Mouse (Mus musculus) intestine, embryonic 16.5 days (tissue): ENCODE measurements at regions not wholly inside any gene's neighbourhood (a gene's known extent, or its start where the extent isn't known, plus 50 kb on each side); places are given as distances from the start of the nearest gene placed in this dataset.

Experiments used
- ATAC-seq: fragments of 200-750 bp; cut with Nextera tagmentation; 2 replicates; pipeline ENCODE4 v1.8.0; 2017; ENCODE audit warnings: moderate TSS enrichment, moderate library complexity
- H3K27ac ChIP-seq: fragments of 300-500 bp; sonication (generic); 2 replicates; pipeline ENCODE4 v1.5.1; 2014; ENCODE audit warnings: mild to moderate bottlenecking, low read length
- H3K27me3 ChIP-seq: fragments of 300-500 bp; sonication (generic); replicated peaks from 2 replicates; pipeline ENCODE4 v1.6.1; 2014; ENCODE audit warnings: low read length, control low read depth, mixed read lengths; ENCODE audit not compliant: control insufficient read depth, insufficient read depth
- H3K36me3 ChIP-seq: fragments of 300-500 bp; sonication (generic); 2 replicates; pipeline ENCODE4 v1.6.1; 2014; ENCODE audit warnings: low read length, control low read depth; ENCODE audit not compliant: control insufficient read depth, insufficient read depth
- H3K4me1 ChIP-seq: fragments of 300-500 bp; sonication (generic); 2 replicates; pipeline ENCODE4 v1.6.1; 2014; ENCODE audit warnings: low read length, control low read depth, mixed read lengths; ENCODE audit not compliant: control insufficient read depth, insufficient read depth
- H3K4me2 ChIP-seq: fragments of 300-500 bp; sonication (generic); 2 replicates; pipeline ENCODE4 v1.6.1; 2014; ENCODE audit warnings: low read depth, low read length, control low read depth
- H3K4me3 ChIP-seq: fragments of 300-500 bp; sonication (generic); 2 replicates; pipeline ENCODE4 v1.5.1; 2014; ENCODE audit warnings: mild to moderate bottlenecking, low read length
- H3K9ac ChIP-seq: fragments of 300-500 bp; sonication (generic); 2 replicates; pipeline ENCODE4 v1.6.1; 2014; ENCODE audit warnings: low read depth, low read length
- H3K9me3 ChIP-seq: fragments of 300-500 bp; sonication (generic); 2 replicates; pipeline ENCODE4 v1.6.1; 2016; ENCODE audit warnings: low read length, control low read depth; ENCODE audit not compliant: control insufficient read depth
- WGBS: fragments of 180-500 bp; shearing (Covaris S2); extraction: QIAGEN DNeasy Blood & Tissue Kit; methylation state at CpG from one replicate; pipeline ENCODE4 v1.1.7; 2014; 5-methylcytosine and 5-hydroxymethylcytosine counted together

DNA sequence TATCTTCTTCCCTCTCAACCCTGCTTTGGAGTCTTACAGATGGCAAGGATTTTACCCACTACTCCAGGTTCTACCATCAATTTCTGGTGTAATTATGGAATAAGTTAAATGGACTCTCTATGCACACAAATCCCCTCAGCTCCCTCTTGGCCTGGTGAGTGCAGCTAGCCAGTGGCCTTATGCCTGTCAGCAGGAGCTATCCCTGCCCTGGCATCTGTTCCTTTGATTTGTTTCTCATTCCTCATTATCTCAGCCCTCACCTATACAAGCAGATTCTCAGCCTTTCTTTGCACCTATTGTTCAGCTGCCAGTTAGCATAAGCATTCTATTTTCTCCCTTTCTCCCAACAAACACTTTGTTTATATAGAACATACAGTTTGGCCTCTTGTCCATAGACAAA, 150.3 kb downstream of the Rnf152 start:
- Histone ChIP-seq H3K27me3 (no peaks in the 10 kb centered on the region), H3K4me3 (no peak overlapping the region), H3K27ac (no peak overlapping the region), H3K9me3 (no peaks in the 10 kb centered on the region), H3K36me3 (no peaks in the 10 kb centered on the region), H3K9ac (no peak overlapping the region), H3K4me2 (no peak overlapping the region), H3K4me1 (no peaks in the 10 kb centered on the region)
- ATAC-seq: no peak

DNA sequence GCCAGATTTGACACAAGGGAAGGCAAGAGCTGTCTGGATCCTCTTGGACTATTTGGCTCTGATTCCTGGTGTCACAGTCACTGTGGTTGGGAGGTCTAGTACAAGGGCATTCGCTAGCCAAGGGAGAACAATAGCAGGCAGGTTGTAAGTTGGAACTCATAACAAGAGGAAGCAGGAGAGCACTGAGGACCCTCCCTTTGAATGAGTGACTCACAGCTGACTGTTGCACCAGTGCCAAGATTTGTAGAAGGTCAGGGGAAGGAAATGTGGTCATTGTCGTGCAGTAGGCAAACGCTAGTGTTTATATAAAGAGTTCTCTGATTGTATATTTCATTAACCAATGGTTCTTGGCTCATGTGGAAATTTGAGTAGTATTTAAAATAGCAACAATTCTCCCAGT, 157.2 kb downstream of the Rnf152 start:
- Histone ChIP-seq H3K9me3 (no peaks in the 10 kb centered on the region), H3K9ac (no peak overlapping the region), H3K36me3 (no peaks in the 10 kb centered on the region), H3K4me3 (no peak overlapping the region), H3K27me3 (no peaks in the 10 kb centered on the region), H3K4me1 (no peaks in the 10 kb centered on the region), H3K4me2 (no peak overlapping the region), H3K27ac (0 out of 2 replicates have a peak overlapping the region, but pooled peaks have one; percentile 1)
- whole genome bisulfite sequencing: 52% methylated on average over 3 of the region's 3 CpGs
- peak; percentile 65 for ATAC-seq

DNA sequence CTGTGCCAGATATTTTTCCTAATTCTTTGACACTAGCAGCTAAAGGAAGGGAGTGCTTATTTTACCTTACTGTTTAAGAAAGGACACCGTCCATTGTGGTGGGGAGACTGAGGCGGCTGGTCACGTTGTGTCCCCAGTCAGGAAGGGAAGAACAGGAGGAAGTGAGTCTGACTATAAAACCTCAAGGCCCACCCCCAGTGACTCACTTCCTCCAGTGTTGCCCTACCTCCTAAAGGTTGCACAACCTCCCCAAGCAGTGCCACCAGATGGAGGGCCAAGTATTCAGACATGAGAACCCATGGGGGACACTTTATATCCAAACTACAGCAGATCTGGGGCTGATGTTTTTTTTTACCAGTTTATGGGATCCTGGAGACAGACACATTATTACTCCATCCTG, 165.4 kb downstream of the Rnf152 start:
- no peaks in the 10 kb centered on the region for H3K9me3 ChIP-seq
- H3K27me3 ChIP-seq: no peaks in the 10 kb centered on the region
- no peak overlapping the region for H3K4me2 ChIP-seq
- no peak overlapping the region for H3K4me3 ChIP-seq
- 88% methylated on average over 3 of the region's 3 CpGs for WGBS
- no peak overlapping the region for H3K9ac ChIP-seq
- no peak for ATAC-seq
- no peaks in the 10 kb centered on the region for H3K36me3 ChIP-seq
- H3K4me1 ChIP-seq: no peaks in the 10 kb centered on the region
- no peak overlapping the region for H3K27ac ChIP-seq

DNA sequence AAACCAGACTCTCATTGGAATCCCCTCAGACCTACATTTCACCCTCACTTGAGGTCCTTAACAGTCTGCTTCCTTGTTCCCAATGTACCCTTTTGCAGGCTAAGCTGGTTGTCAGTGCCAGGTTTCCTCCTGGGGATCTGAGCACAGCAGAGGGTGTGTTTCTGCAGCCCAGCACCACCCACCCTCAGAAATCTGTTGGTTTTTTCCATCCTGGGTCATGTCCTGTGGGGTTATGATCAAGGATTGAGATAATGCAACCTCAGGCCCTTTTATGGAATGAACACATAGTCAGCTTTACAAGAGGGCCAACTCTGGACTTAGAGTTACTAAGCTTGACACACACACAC, 167.6 kb downstream of the Rnf152 start:
- Histone ChIP-seq H3K4me2 (no peak overlapping the region), H3K27me3 (no peaks in the 10 kb centered on the region), H3K9ac (no peak overlapping the region), H3K36me3 (no peaks in the 10 kb centered on the region), H3K4me1 (no peaks in the 10 kb centered on the region), H3K9me3 (no peaks in the 10 kb centered on the region), H3K4me3 (no peak overlapping the region), H3K27ac (no peak overlapping the region)
- ATAC-seq: no peak

DNA sequence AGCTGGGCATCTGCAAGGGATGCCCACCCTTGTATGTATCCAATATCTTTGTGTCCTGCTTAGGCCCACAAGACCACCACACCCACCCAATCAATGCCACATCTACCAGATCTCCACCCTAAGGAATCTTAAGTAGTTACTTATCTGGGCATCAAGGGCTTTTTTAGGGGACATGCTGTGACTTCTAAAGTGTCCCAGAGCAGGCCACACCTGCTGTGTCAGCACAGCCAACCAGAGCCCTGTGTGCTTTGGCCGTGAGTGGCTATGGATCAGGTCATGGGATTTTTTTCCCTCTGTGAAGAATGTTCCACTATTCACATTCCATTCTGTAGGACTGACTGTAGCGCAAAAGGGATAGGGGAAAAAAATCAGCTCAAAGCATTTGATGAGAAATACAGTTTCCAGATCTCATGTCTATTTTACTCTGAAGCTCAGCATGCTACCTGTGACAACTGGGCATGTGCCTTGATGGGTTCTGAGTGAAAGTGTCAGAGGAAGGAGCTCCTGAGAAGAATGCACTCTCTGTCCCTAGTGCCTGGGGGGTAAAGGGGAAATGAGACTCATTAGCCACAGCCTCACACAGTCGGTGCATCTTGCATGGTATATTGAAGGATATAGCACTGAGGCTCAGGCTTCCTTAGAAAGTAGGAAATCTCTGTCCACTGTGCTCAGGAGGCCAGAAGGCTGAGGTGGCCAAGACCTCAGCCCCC, 168.1 kb downstream of the Rnf152 start:
- Histone ChIP-seq H3K4me1 (no peaks in the 10 kb centered on the region), H3K27me3 (no peaks in the 10 kb centered on the region), H3K4me2 (no peak overlapping the region), H3K27ac (no peak overlapping the region), H3K36me3 (no peaks in the 10 kb centered on the region), H3K9ac (no peak overlapping the region), H3K4me3 (no peak overlapping the region), H3K9me3 (no peaks in the 10 kb centered on the region)
- WGBS: 82% methylated on average over 3 of the region's 3 CpGs
- ATAC-seq: no peak

DNA sequence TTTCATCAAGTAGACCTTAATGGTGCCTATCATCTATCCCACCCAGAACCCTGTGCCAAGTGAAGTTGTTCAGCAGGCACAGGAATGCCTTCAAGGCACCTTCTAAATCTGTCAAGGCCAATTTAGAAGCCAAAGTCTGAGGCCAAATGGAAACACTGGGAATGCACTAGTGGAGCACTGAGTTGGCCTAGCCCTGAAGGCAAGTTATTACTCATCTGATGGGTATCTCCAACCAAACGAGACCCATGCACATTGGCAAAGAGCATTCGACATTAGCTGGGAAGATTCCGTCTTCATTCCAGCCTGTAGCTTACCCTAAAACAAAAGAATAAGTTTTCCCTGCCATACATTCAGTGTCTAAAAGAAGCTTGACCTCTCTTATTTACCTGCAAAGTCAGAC, 172.0 kb downstream of the Rnf152 start:
- H3K27ac ChIP-seq: no peak overlapping the region
- no peaks in the 10 kb centered on the region for H3K27me3 ChIP-seq
- H3K36me3 ChIP-seq: no peaks in the 10 kb centered on the region
- no peak overlapping the region for H3K9ac ChIP-seq
- H3K9me3 ChIP-seq: no peaks in the 10 kb centered on the region
- 89% methylated on average over 3 of the region's 3 CpGs for WGBS
- no peak for ATAC-seq
- H3K4me2 ChIP-seq: no peak overlapping the region
- H3K4me3 ChIP-seq: no peak overlapping the region
- 0 out of 2 replicates have a peak, but pooled peaks cover 7% of the 10 kb centered on the region for H3K4me1 ChIP-seq

DNA sequence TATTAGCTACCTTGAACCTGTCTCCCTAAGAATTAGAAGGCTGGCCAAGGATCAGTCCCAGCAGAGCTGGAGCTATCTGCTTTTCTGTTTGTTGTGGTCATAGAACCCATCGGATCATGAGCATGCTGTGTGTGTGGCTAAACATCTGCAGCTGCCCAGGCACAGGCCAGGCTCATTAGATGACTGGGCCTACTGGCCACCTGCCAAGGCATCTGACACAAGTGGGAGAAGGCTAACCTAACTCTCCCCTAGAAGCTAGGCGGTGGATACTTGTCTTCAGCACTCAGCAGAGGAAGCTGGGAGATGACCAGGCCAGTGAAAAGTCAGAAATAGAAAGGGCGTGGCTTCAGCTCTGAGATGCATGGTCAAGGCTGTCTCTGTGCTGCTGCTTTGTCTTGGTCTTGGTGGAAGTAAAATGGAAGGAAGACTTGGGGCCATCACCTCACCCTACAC, 177.1 kb downstream of the Rnf152 start:
- no peaks in the 10 kb centered on the region for H3K27me3 ChIP-seq
- peak overlapping the region; percentile 17 for H3K4me2 ChIP-seq
- no peak overlapping the region for H3K4me3 ChIP-seq
- 21% methylated on average over 3 of the region's 3 CpGs for WGBS
- H3K9ac ChIP-seq: no peak overlapping the region
- peak; percentile 94 for ATAC-seq
- no peaks in the 10 kb centered on the region for H3K9me3 ChIP-seq
- peaks cover 27% of the 10 kb centered on the region for H3K4me1 ChIP-seq
- no peaks in the 10 kb centered on the region for H3K36me3 ChIP-seq
- H3K27ac ChIP-seq: peak overlapping the region; percentile 57

DNA sequence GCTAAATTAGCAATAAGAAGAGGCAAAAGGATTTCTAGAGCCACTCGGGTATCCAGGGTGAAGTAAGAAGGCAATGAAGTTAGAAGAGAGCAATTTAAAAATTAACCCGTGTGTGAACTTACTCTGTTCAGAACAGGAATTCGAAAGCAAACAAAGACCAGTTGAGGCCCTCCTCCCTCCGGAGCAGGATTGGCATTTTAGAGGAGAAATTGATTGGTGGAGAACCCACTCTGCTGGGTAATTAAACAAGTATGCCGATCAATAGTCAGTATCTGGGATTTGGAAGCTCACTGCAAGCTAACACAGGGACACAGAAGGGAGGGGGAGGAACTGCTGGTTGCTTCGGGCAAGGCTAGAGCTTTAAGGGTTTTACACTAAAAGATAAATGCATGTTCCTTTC, 177.7 kb downstream of the Rnf152 start:
- no peaks in the 10 kb centered on the region for H3K36me3 ChIP-seq
- WGBS: 22% methylated on average over 6 of the region's 6 CpGs

DNA sequence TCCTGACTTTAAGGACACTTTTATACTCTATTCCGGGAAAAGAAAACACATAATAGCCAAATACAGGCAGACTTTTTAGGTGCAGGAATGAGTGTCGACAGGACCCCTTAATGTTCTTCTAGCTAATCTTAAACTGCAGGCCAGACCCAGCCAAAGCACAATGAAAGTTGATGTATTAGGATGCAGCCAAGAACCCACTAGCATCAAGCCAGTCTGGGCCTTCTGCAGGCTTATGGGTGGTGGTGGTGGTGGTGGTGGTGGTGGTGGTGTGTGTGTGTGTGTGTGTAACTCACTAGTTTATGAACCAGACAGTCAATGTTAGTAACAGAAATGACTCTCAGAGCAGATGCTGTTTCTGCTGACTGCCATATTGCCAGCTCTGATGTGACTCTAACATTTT, 178.6 kb downstream of the Rnf152 start:
- Histone ChIP-seq H3K4me3 (no peak overlapping the region), H3K4me1 (peaks cover 27% of the 10 kb centered on the region), H3K4me2 (no peak overlapping the region), H3K27ac (peak overlapping the region; percentile 83), H3K9ac (no peak overlapping the region), H3K36me3 (no peaks in the 10 kb centered on the region), H3K27me3 (no peaks in the 10 kb centered on the region), H3K9me3 (no peaks in the 10 kb centered on the region)
- ATAC-seq: no peak
- 74% methylated on average over 2 of the region's 2 CpGs for WGBS

More for the DNA sequence above, 177.7 kb downstream of the Rnf152 start:
- Histone ChIP-seq H3K4me3 (peak overlapping the region; percentile 25), H3K4me2 (peak overlapping the region; percentile 41), H3K27ac (peak overlapping the region; percentile 83), H3K9me3 (no peaks in the 10 kb centered on the region), H3K4me1 (peaks cover 27% of the 10 kb centered on the region), H3K9ac (0 out of 2 replicates have a peak overlapping the region, but pooled peaks have one; percentile 49), H3K27me3 (no peaks in the 10 kb centered on the region)
- peak; percentile 78 for ATAC-seq
